Mouse (Mus musculus) G1E (cell line): Measurements from ENCODE around the gene Ssc5d.

Source experiments
- CTCF ChIP-seq: IDR thresholded peaks from 2 replicates; pipeline ENCODE4 v1.5.1; 2012; ENCODE audit warnings: low read depth, low read length, inconsistent platforms, mixed read lengths
- GATA1 ChIP-seq: IDR thresholded peaks from 2 replicates; pipeline ENCODE4 v1.6.1; 2012; ENCODE audit warnings: borderline replicate concordance, low read length, inconsistent platforms, mixed read lengths
- GATA2 ChIP-seq: IDR thresholded peaks from 2 replicates; pipeline ENCODE4 v1.6.1; 2012; ENCODE audit warnings: low read depth, low read length, inconsistent platforms, borderline replicate concordance
- POLR2AphosphoS5 ChIP-seq: IDR thresholded peaks from 2 replicates; pipeline ENCODE4 v1.6.1; 2012; ENCODE audit warnings: low read depth, low read length, inconsistent platforms; ENCODE audit not compliant: insufficient replicate concordance
- TAL1 ChIP-seq: conservative IDR thresholded peaks from 2 replicates; pipeline ENCODE4 v1.6.1; 2012; ENCODE audit warnings: low read depth, low read length, inconsistent platforms, mixed read lengths

DNA sequence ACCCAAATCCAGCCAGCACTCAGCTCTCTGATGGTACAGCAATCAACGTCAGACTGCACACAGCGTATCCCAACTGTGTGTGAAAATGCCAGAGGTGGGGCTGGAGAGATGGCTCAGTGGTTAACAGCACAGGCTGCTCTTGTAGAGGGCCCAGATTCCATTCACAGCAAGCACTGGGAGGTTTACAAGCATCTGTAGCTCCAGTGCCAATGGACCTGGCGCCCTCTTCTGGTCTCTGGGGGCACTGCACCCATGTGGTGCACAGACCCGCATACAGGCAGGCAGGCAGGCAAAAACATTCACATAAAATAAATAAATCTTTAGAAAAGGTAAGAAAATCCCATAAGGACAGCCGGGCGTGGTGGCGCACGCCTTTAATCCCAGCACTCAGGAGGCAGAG is 24.4 kb upstream of the Ssc5d start:
- TF ChIP-seq CTCF = peak; percentile 64
- TF ChIP-seq GATA1 = no peak
- no peak for TF ChIP-seq GATA2
- TF ChIP-seq TAL1 = no peak
- no peak for TF ChIP-seq POLR2AphosphoS5
